Mouse (Mus musculus) 416B (cell line): ENCODE results near the gene Slc30a4.

Experiments used
- DNase-seq: peaks from one replicate; pipeline ENCODE4 v3.0.0; 2011; ENCODE audit warnings: low read depth

Gene Slc30a4

GRCm38 (mm10) chr2:122702181-122703036 is at the start of gene Slc30a4:
Slc30a4 (minus strand) TSS chr2:122702663.
- no peak for DNase-seq

- DNase-seq, result no peak
Measured at GRCm38 (mm10) chr2:122746461-122746860, 44.0 kb upstream of the Slc30a4 start.

GRCm38 (mm10) chr2:122739023-122739422 is 36.6 kb upstream of the Slc30a4 start:
- DNase-seq, result peak; percentile 40

- DNase-seq, result peak; percentile 96
Measured at GRCm38 (mm10) chr2:122737894-122738830, 35.7 kb upstream of the Slc30a4 start, which contains the start of gene Bloc1s6. Bloc1s6 (plus strand) TSS chr2:122738503.

- peak; percentile 34 for DNase-seq
Measured at GRCm38 (mm10) chr2:122731456-122731855, 29.0 kb upstream of the Slc30a4 start.

- DNase-seq, result peak; percentile 55
Measured at GRCm38 (mm10) chr2:122725604-122726003, 23.1 kb upstream of the Slc30a4 start.

GRCm38 (mm10) chr2:122720564-122720963 is 18.1 kb upstream of the Slc30a4 start:
- DNase-seq, result no peak

GRCm38 (mm10) chr2:122719232-122719631 is 16.8 kb upstream of the Slc30a4 start:
- peak; percentile 88 for DNase-seq

GRCm38 (mm10) chr2:122716301-122716842 is 13.9 kb upstream of the Slc30a4 start:
- peak; percentile 58 for DNase-seq

- no peak for DNase-seq
Measured at GRCm38 (mm10) chr2:122715148-122715692, 12.8 kb upstream of the Slc30a4 start.

GRCm38 (mm10) chr2:122712848-122713247 is 10.4 kb upstream of the Slc30a4 start:
- DNase-seq, result no peak

GRCm38 (mm10) chr2:122711911-122712310 is 9.4 kb upstream of the Slc30a4 start:
- no peak for DNase-seq

GRCm38 (mm10) chr2:122709156-122709555 is 6.7 kb upstream of the Slc30a4 start:
- DNase-seq, result no peak

- DNase-seq, result no peak
Measured at GRCm38 (mm10) chr2:122708080-122708479, 5.6 kb upstream of the Slc30a4 start.

- no peak for DNase-seq
Measured at GRCm38 (mm10) chr2:122704572-122704971, 2.1 kb upstream of the Slc30a4 start.

GRCm38 (mm10) chr2:122701871-122702180 is 637 bp downstream of the Slc30a4 start:
- DNase-seq, result no peak

- no peak for DNase-seq
Measured at GRCm38 (mm10) chr2:122701012-122701411, 1.5 kb downstream of the Slc30a4 start.

GRCm38 (mm10) chr2:122697526-122697925 is 4.9 kb downstream of the Slc30a4 start:
- peak; percentile 58 for DNase-seq

GRCm38 (mm10) chr2:122686665-122687064 is 15.8 kb downstream of the Slc30a4 start:
- DNase-seq, result no peak

GRCm38 (mm10) chr2:122683641-122684040 is 18.8 kb downstream of the Slc30a4 start:
- no peak for DNase-seq

- no peak for DNase-seq
Measured at GRCm38 (mm10) chr2:122682520-122682919, 19.9 kb downstream of the Slc30a4 start.
